Mouse (Mus musculus) CH12.LX (cell line): ENCODE measurements around the gene Gm20388.

Source experiments
- CHD2 ChIP-seq: IDR thresholded peaks from 2 replicates; pipeline ENCODE4 v1.6.1; 2011; ENCODE audit warnings: low read length, improper control_type of control experiment
- CTCF ChIP-seq, 2 experiments: IDR thresholded peaks in 1 of 2; conservative IDR thresholded peaks in 1 of 2; 2 replicates each; pipeline ENCODE4 v1.5.1; 2011 to 2012; ENCODE audit warnings: low read depth in 2 of 2, low read length in 2 of 2, improper control_type of control experiment in 1 of 2, inconsistent platforms in 1 of 2, mild to moderate bottlenecking in 1 of 2, moderate library complexity in 1 of 2
- ELF1 ChIP-seq: IDR thresholded peaks from 2 replicates; pipeline ENCODE4 v1.6.1; 2014; ENCODE audit warnings: low read depth, mild to moderate bottlenecking, inconsistent platforms, low read length, improper control_type of control experiment
- EP300 ChIP-seq: IDR thresholded peaks from 2 replicates; pipeline ENCODE4 v1.6.1; 2011; ENCODE audit warnings: low read length, improper control_type of control experiment
- HCFC1 ChIP-seq: IDR thresholded peaks from 2 replicates; pipeline ENCODE4 v1.6.1; 2012; ENCODE audit warnings: low read depth, mild to moderate bottlenecking, inconsistent platforms, low read length, improper control_type of control experiment
- MXI1 ChIP-seq: IDR thresholded peaks from 2 replicates; pipeline ENCODE4 v1.6.1; 2011; ENCODE audit warnings: mild to moderate bottlenecking, low read depth, low read length, improper control_type of control experiment
- MYC ChIP-seq: IDR thresholded peaks from 2 replicates; pipeline ENCODE4 v1.6.1; 2011; ENCODE audit warnings: low read depth, mild to moderate bottlenecking, improper control_type of control experiment, low read length
- POLR2A ChIP-seq: IDR thresholded peaks from 2 replicates; pipeline ENCODE4 v1.6.1; 2011; ENCODE audit warnings: low read depth, mild to moderate bottlenecking, improper control_type of control experiment, low read length
- RAD21 ChIP-seq: IDR thresholded peaks from 2 replicates; pipeline ENCODE4 v1.6.1; 2011; ENCODE audit warnings: low read depth, mild to moderate bottlenecking, low read length, improper control_type of control experiment, moderate library complexity
- ZKSCAN1 ChIP-seq: IDR thresholded peaks from 2 replicates; pipeline ENCODE4 v1.6.1; 2012; ENCODE audit warnings: low read depth, inconsistent platforms, low read length, improper control_type of control experiment, borderline replicate concordance

GRCm38 (mm10) chr8:120647532-120647931 lies 736.9 kb downstream of the Gm20388 start, which contains the start of gene 1190005I06Rik:
- TF ChIP-seq EP300: no peak
- TF ChIP-seq RAD21: no peak
- no peak for TF ChIP-seq POLR2A
- TF ChIP-seq ELF1: no peak
- TF ChIP-seq MYC: no peak
- TF ChIP-seq HCFC1: no peak
- TF ChIP-seq CHD2: no peak
- no peak for TF ChIP-seq ZKSCAN1
- no peak for TF ChIP-seq MXI1
- no peak for TF ChIP-seq CTCF (conservative IDR thresholded peaks at IDR 0.05 in 1 of 2, IDR thresholded peaks at IDR 0.05 in 1 of 2; ENCODE audit: low read depth in 2 of 2, low read length in 2 of 2)
